Mouse (Mus musculus) ES-Bruce4 (cell line): ENCODE data around the gene Cd81.

Experiments
- CTCF ChIP-seq: IDR thresholded peaks from one replicate; pipeline ENCODE4 v1.8.1; 2011; ENCODE audit warnings: low read depth, low read length
- EP300 ChIP-seq: IDR thresholded peaks from 2 replicates; pipeline ENCODE4 v1.6.1; 2011; ENCODE audit warnings: low read depth, low read length; ENCODE audit not compliant: insufficient read depth
- POLR2A ChIP-seq: IDR thresholded peaks from one replicate; pipeline ENCODE4 v1.8.1; 2011; ENCODE audit warnings: low read length; ENCODE audit not compliant: insufficient read depth

- TF ChIP-seq EP300 (no peak), POLR2A (no peak), CTCF (no peak)
These were observed 19.0 kb upstream of the Cd81 start for GRCm38 (mm10) chr7:143033581-143033980.
